Mouse (Mus musculus) A20 (cell line): ENCODE measurements around the gene Wdr37.

Experiments
- DNase-seq: peaks from one replicate; pipeline ENCODE4 v3.0.0-alpha.2; 2011; ENCODE audit warnings: low read depth, low spot score

Wdr37 gene

GRCm38 (mm10) chr13:8760940-8761339, 110.8 kb downstream of the Wdr37 start:
- no peak for DNase-seq
